Mouse (Mus musculus) embryonic facial prominence, embryonic 13.5 days (tissue): ENCODE measurements around the gene Mmp15. TPM values are rescaled to one million over a fixed set of nuclear protein-coding genes. Genes with fewer than 3 reads are reported as not detected.

ENCODE experiments used
- ATAC-seq: fragments of 200-750 bp; cut with Nextera tagmentation; 2 replicates; pipeline ENCODE4 v1.8.0; 2017; ENCODE audit warnings: low read depth; ENCODE audit not compliant: insufficient number of reproducible peaks, insufficient read depth, low FRiP score, low TSS enrichment
- H3K27ac ChIP-seq: fragments of 300-500 bp; sonication (generic); 2 replicates; pipeline ENCODE4 v1.5.1; 2015; ENCODE audit warnings: moderate library complexity, mild to moderate bottlenecking, inconsistent platforms
- H3K27me3 ChIP-seq: fragments of 300-500 bp; sonication (generic); 2 replicates; pipeline ENCODE4 v1.6.1; 2015; ENCODE audit warnings: mild to moderate bottlenecking, inconsistent platforms
- H3K36me3 ChIP-seq: fragments of 300-500 bp; sonication (generic); 2 replicates; pipeline ENCODE4 v1.6.1; 2015; ENCODE audit warnings: mild to moderate bottlenecking, inconsistent platforms
- H3K4me1 ChIP-seq: fragments of 300-500 bp; sonication (generic); 2 replicates; pipeline ENCODE4 v1.6.1; 2015; ENCODE audit warnings: inconsistent platforms
- H3K4me2 ChIP-seq: fragments of 300-500 bp; sonication (generic); 2 replicates; pipeline ENCODE4 v1.6.1; 2015; ENCODE audit warnings: moderate library complexity, mild to moderate bottlenecking, inconsistent platforms
- H3K4me3 ChIP-seq: fragments of 300-500 bp; sonication (generic); 2 replicates; pipeline ENCODE4 v1.5.1; 2015; ENCODE audit warnings: mild to moderate bottlenecking, inconsistent platforms
- H3K9ac ChIP-seq: fragments of 300-500 bp; sonication (generic); 2 replicates; pipeline ENCODE4 v1.6.1; 2015; ENCODE audit warnings: mild to moderate bottlenecking, inconsistent platforms
- H3K9me3 ChIP-seq: fragments of 300-500 bp; sonication (generic); 2 replicates; pipeline ENCODE4 v1.6.1; 2016; ENCODE audit warnings: inconsistent platforms
- WGBS: fragments of 180-500 bp; shearing (Covaris S2); methylation state at CpG from one replicate; pipeline ENCODE4 v1.1.7; 2015; ENCODE audit warnings: mixed read lengths; 5-methylcytosine and 5-hydroxymethylcytosine counted together
- polyA plus RNA-seq: library from polyadenylated mRNA; unstranded; fragments of >200 nt; fragmentation: Nextera tagmentation; extraction: Ambion mirVana; gene quantifications from 2 replicates; pipeline ENCODE4 v1.2.1, GENCODE M21; 2015

The Mmp15 gene
- 8.4 and 8.5 TPM in 2 replicates for polyA plus RNA-seq

DNA sequence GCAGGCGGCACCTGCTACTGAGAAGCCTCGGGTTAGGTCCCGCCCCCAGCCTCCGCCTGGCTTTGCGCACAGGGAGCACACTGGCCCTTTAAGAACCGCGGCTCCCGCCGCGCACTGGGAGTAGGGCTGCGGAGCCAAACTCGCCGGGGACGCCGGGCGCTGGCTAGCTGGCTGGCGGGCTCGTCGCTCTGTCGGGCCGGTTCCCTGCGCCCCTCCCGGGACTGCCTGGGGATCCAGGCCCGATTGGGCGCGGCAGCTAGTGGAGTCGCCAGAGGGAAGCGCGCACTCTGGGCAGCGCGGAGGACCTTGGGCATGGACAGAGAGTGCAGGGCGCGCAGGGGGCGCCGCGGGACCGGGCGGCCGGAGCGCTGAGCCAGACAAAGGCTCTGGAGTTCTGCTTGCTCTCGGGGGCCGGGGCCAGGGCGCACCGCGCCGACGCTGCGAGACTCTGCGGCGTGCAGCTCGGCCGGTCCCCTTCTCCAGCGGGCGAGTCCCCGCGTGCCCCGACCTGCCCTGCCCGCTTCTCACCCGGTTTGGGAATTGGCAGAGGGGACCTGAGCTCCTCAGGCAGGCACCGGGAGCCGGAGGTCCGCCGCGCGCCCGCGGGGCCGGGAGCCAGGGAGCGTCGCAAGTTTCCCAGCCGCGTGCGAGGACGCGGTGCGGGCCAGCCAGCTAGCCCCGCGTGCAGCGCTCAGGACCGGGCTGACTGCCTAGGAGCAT is at the start of gene Mmp15:
TSS of gene Mmp15 (plus strand) at position 118 of the 720 bp plus-strand sequence.
- Histone ChIP-seq H3K4me1 (peaks cover 33% of the 10 kb centered on the region), H3K27ac (peak within 1 kb of the TSS; percentile 64), H3K4me3 (peak within 1 kb of the TSS; percentile 76), H3K9ac (peak within 1 kb of the TSS; percentile 83), H3K9me3 (no peaks in the 10 kb centered on the region), H3K4me2 (peak within 1 kb of the TSS; percentile 98), H3K27me3 (peaks cover 43% of the 10 kb centered on the region), H3K36me3 (no peaks in the 10 kb centered on the region)
- WGBS: under 1% methylated on average over 80 of the region's 80 CpGs
- 0 out of 2 replicates have a peak, but pooled peaks have one; percentile 23 for ATAC-seq

DNA sequence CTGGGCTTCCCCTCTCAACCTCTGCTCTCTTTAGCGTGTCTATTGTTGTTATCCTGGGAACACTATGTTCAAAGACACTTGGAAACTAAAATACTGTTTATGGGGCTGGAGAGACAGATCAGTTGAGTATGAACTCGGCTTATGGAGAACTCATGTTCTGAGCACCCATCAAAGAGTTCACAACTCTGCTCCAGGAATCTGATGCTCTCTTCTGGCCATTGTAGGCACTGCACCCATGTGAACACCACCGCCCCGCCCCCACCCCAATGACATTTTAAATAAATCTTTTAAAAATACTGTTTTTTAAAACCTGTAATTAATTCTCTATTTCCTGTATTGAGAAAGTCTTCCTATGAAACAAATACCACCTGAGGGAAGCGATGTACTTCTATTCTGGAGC is 49.7 kb upstream of the Mmp15 start:
- WGBS: 21% methylated on average over 5 of the region's 5 CpGs
- no peaks in the 10 kb centered on the region for H3K36me3 ChIP-seq
- H3K4me3 ChIP-seq: no peak overlapping the region
- no peak for ATAC-seq
- no peak overlapping the region for H3K4me2 ChIP-seq
- H3K4me1 ChIP-seq: no peaks in the 10 kb centered on the region
- H3K9me3 ChIP-seq: no peaks in the 10 kb centered on the region
- no peak overlapping the region for H3K9ac ChIP-seq
- no peak overlapping the region for H3K27ac ChIP-seq
- no peaks in the 10 kb centered on the region for H3K27me3 ChIP-seq

DNA sequence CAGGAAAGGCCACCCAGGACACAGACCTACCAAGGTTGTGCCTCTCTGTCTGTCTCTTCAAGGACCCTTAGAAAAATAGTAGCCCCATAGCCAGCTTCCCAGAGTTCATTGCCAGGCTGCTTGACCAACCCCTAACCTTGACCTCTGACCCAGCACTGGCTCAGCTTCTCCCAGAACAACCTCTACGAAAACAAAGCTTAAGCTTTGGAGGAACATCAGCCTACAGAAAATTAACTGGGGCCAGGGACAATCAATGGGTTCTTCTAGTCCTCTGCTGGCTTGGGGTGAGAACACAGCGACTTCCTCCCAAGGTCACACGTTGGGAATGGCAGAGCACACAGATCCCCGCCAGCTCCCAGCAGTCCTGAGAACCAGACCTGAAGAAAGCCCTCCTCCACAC is 46.5 kb upstream of the Mmp15 start:
- H3K9me3 ChIP-seq: no peaks in the 10 kb centered on the region
- H3K27ac ChIP-seq: no peak overlapping the region
- no peaks in the 10 kb centered on the region for H3K27me3 ChIP-seq
- no peak overlapping the region for H3K4me2 ChIP-seq
- H3K4me3 ChIP-seq: no peak overlapping the region
- H3K4me1 ChIP-seq: no peaks in the 10 kb centered on the region
- ATAC-seq: no peak
- 66% methylated on average over 4 of the region's 4 CpGs for WGBS
- H3K36me3 ChIP-seq: no peaks in the 10 kb centered on the region
- no peak overlapping the region for H3K9ac ChIP-seq

DNA sequence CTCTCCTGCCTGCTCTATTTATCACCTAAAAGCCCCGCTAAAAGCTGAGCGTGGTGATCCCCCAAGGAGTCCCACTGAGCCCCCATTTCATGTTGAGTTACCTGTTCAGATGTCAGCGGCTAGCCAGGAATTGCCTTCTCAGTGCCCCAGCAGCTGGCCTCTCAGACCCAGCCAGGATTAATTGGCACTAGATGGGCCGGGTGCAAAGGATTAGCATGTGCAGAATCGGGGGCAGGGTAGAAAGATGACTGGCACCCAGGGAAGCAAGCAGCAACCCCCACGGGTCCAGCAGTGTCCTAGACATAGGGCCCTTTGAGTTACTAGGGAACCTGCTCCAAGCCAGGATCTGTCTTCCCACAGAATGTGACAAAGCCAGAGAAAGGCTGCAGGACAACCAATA is 45.6 kb upstream of the Mmp15 start, which contains the start of gene Cngb1:
TSS of gene Cngb1 (minus strand) at position 155 of the 400 bp plus-strand sequence.
- no peaks in the 10 kb centered on the region for H3K36me3 ChIP-seq
- H3K27me3 ChIP-seq: no peaks in the 10 kb centered on the region
- no peak for ATAC-seq
- no peaks in the 10 kb centered on the region for H3K4me1 ChIP-seq
- H3K9ac ChIP-seq: no peak within 1 kb of the TSS
- WGBS: 44% methylated on average over 6 of the region's 6 CpGs
- H3K4me3 ChIP-seq: no peak within 1 kb of the TSS
- H3K4me2 ChIP-seq: no peak within 1 kb of the TSS
- H3K27ac ChIP-seq: no peak within 1 kb of the TSS
- no peaks in the 10 kb centered on the region for H3K9me3 ChIP-seq

DNA sequence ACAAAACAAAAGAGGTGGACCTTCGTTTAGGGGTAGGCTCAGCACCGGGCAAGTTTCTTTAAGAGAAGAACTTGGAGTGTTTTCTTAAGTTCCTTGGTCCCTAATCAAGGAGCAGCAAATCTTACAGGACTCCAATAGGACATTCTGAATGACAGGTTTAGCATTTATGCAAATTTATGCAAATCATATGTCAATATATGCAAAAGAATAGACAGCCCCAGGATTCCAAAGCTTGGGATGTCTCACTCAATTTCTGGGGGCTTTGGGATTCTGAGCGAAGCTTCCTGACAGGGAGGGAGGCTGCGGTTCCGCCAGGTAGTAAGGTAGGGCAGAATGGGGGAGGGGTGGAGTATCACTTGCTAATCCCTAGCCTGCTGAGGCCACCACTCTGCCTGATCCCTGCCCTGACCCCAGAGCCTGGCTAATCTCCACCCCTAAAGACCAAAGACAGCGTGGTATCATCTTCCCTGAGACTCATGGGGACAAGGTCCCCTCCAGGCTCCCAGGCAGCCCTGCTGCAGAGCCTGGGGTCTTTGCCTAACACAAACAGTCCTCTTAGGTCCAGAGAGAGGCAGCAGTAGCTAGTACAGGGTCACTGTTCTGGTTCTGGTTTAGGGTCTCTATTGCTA is 41.6 kb upstream of the Mmp15 start, which contains the start of gene Tepp:
TSS of gene Tepp (plus strand) at position 225 of the 629 bp plus-strand sequence.
- no peaks in the 10 kb centered on the region for H3K36me3 ChIP-seq
- H3K27ac ChIP-seq: no peak within 1 kb of the TSS
- H3K27me3 ChIP-seq: no peaks in the 10 kb centered on the region
- no peak within 1 kb of the TSS for H3K4me2 ChIP-seq
- no peak within 1 kb of the TSS for H3K4me3 ChIP-seq
- ATAC-seq: no peak
- no peak within 1 kb of the TSS for H3K9ac ChIP-seq
- no peaks in the 10 kb centered on the region for H3K9me3 ChIP-seq
- H3K4me1 ChIP-seq: no peaks in the 10 kb centered on the region
- 26% methylated on average over 6 of the region's 6 CpGs for WGBS

DNA sequence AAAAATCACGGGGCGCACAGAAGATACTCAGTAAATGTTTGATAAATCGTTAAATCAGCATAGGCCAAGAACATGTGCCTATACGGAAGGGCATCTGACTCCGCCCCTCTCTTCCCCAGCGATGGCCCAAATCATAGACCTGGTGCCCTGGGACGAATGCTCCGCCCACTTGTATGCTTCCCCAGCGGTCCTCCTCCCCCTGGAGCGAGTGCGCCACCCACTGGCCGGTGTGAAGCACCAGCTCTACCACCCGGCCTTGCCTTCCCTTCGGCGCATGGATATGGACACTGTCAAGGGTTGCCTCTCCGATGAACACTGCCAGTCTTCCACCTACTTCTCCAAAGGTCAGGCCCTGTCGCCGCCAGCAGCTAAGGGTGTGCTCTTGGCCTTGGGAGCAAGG is 39.2 kb upstream of the Mmp15 start:
- no peak overlapping the region for H3K4me3 ChIP-seq
- no peaks in the 10 kb centered on the region for H3K4me1 ChIP-seq
- ATAC-seq: no peak
- H3K9me3 ChIP-seq: no peaks in the 10 kb centered on the region
- H3K27ac ChIP-seq: no peak overlapping the region
- H3K27me3 ChIP-seq: no peaks in the 10 kb centered on the region
- H3K36me3 ChIP-seq: no peaks in the 10 kb centered on the region
- H3K9ac ChIP-seq: no peak overlapping the region
- H3K4me2 ChIP-seq: no peak overlapping the region
- WGBS: 69% methylated on average over 18 of the region's 18 CpGs

DNA sequence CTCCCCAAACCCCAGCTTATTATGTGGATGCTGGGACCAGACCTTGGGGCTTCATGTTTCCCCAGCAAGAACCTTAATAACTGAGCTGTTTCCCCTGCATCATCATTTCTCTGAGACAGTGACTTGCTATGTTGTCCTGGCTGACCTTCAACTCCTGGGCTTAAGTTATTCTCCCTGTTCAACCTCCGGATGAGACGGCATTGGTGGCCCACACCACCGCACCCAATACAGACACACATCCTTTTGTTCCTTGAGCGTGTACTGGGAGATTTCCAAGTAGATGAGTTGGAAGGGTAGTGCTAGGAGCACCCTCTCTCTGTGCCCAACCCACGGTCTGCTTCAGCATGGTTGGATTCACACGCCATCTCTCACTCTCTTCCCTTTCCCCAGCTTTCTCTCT is 38.2 kb upstream of the Mmp15 start:
- 86% methylated on average over 6 of the region's 6 CpGs for WGBS
- H3K9ac ChIP-seq: no peak overlapping the region
- H3K36me3 ChIP-seq: no peaks in the 10 kb centered on the region
- H3K4me3 ChIP-seq: no peak overlapping the region
- no peaks in the 10 kb centered on the region for H3K9me3 ChIP-seq
- H3K27ac ChIP-seq: no peak overlapping the region
- ATAC-seq: no peak
- H3K4me2 ChIP-seq: no peak overlapping the region
- H3K27me3 ChIP-seq: no peaks in the 10 kb centered on the region
- no peaks in the 10 kb centered on the region for H3K4me1 ChIP-seq

DNA sequence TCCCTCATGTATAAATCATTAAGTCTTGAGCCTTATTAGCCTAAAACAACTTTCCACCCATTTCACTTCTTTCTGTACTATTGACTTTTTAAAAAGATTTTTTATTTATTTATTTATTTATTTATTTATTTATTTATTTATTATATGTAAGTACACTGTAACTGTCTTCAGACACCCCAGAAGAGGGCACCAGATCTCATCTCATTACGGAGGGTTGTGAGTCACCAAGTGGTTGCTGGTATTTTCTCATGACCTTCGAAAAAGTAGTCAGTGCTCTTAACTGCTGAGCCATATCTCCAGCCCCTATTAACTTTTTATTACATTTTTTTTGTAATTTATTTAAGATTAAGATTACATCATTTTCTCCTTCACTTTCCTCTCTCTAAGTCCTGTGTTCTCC is 37.4 kb upstream of the Mmp15 start:
- H3K4me3 ChIP-seq: no peak overlapping the region
- WGBS: 85% methylated on average over 2 of the region's 2 CpGs
- no peak overlapping the region for H3K9ac ChIP-seq
- H3K4me2 ChIP-seq: no peak overlapping the region
- H3K27me3 ChIP-seq: peaks cover under 1% of the 10 kb centered on the region; the same call in 1 of the 2 replicates
- H3K9me3 ChIP-seq: no peaks in the 10 kb centered on the region
- H3K36me3 ChIP-seq: no peaks in the 10 kb centered on the region
- H3K4me1 ChIP-seq: no peaks in the 10 kb centered on the region
- H3K27ac ChIP-seq: no peak overlapping the region
- ATAC-seq: no peak

DNA sequence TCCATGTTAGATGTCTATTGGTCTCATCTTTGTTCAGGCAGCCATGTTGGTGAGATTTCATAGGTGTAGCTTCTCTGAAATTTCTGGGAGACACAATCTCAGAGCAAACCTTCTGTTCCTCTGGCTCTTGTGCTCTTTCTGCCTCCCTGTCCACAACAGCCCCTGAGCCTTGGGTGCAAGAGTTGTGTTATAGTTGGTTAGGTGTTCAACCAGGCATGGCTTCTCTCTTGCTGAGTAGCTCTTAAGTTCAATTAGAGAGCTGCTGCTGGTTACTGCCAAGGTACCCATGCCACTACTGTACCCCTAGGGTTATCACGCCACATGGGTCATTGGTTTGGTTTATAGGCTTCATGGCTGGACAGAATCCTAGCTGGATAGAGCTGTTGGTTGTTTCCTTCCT is 36.7 kb upstream of the Mmp15 start:
- Histone ChIP-seq H3K27me3 (peaks cover 3% of the 10 kb centered on the region; the same call in 1 of the 2 replicates), H3K9me3 (no peaks in the 10 kb centered on the region), H3K4me2 (no peak overlapping the region), H3K36me3 (no peaks in the 10 kb centered on the region), H3K9ac (no peak overlapping the region), H3K4me1 (peaks cover 6% of the 10 kb centered on the region; the same call in 1 of the 2 replicates), H3K4me3 (no peak overlapping the region), H3K27ac (no peak overlapping the region)
- ATAC-seq: no peak
- 94% methylated on average over 1 of the region's 1 CpGs for WGBS

DNA sequence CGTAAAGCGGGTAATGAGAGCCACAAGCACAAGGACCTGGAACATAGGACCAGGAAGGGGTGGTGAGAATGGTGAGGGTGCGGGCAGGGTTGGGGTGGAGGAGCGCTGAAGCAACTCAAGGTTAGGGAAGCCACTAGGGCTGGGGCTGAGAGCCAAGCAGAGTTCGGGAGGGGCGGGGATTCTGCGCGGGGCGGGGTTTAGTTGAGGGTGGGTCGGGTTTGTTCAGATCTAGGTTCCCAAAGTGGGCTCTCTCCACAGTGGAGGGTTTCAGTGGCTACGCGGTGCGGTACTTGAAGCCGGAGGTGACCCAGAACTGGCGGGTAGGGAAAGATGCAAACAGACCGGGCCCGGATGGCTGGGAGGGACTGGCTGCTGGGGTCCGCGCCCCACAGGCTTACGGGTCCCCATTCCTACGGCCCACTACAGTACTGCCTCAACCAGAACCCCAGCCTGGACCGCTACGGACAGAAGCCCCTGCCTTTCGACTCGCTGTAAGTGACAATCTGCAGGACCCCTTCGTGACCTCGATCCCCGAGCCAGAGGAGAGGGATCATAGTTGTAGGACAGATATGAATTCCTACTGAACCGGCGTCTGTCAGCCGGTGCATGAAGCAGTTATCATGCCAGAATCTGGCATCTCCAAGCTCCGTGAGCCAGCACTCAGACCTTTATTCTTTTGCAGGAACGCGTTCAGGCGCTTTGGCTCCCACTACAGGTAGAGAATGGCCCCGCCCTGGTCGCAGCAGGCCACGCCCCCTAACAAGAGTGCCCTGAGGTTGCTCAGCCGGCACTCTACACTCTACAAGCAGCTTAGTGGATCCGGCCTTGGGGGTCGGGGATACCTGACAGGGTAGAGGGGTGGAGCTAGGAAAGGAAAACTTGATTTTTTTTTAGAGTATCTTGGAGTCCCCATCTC is 31.6 kb upstream of the Mmp15 start:
- Histone ChIP-seq H3K27me3 (peaks cover 3% of the 10 kb centered on the region; the same call in 1 of the 2 replicates), H3K4me2 (peak overlapping the region; percentile 94), H3K9me3 (no peaks in the 10 kb centered on the region), H3K36me3 (peaks cover 21% of the 10 kb centered on the region), H3K4me1 (peaks cover 11% of the 10 kb centered on the region), H3K27ac (no peak overlapping the region), H3K4me3 (peak overlapping the region; percentile 49), H3K9ac (peak overlapping the region; percentile 71)
- WGBS: 1% methylated on average over 41 of the region's 41 CpGs
- peak; percentile 78 for ATAC-seq

DNA sequence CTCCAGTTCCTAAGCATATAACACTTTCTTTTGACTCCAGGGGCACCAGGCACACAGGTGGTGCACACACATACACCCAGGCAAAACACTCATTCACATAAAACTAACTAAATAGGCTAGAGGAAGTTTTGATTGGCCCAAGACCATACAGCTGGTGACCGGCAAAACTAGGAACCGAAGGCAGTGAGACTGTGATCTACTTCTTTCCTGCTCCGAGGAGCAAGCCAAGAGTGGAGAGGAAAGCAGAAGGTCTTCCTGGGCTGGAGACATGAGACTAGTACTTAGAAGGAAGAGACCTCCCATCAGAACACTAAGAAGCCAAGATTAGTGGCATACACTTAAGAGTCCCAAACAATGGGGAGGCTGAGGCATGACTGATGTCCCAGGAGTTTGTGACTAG is 28.9 kb upstream of the Mmp15 start:
- H3K4me1 ChIP-seq: peaks cover 19% of the 10 kb centered on the region
- no peak overlapping the region for H3K4me3 ChIP-seq
- no peak overlapping the region for H3K9ac ChIP-seq
- H3K27me3 ChIP-seq: peaks cover 3% of the 10 kb centered on the region; the same call in 1 of the 2 replicates
- H3K4me2 ChIP-seq: no peak overlapping the region
- no peak for ATAC-seq
- no peaks in the 10 kb centered on the region for H3K9me3 ChIP-seq
- no peak overlapping the region for H3K27ac ChIP-seq
- peaks cover 47% of the 10 kb centered on the region for H3K36me3 ChIP-seq
- 79% methylated on average over 3 of the region's 3 CpGs for WGBS
